Mouse (Mus musculus) megakaryocyte, embryonic 14.5 days (primary cell): ENCODE measurements around the gene Ube2j2.

Experiments used
- FLI1 ChIP-seq: IDR thresholded peaks from 2 replicates; pipeline ENCODE4 v1.6.1; 2012; ENCODE audit warnings: low read length, inconsistent platforms, mixed read lengths
- GATA1 ChIP-seq: IDR thresholded peaks from 3 replicates; pipeline ENCODE4 v1.6.1; 2012; ENCODE audit warnings: mixed read lengths, low read length, inconsistent platforms, borderline replicate concordance

GRCm38 (mm10) chr4:155964396-155964795 is 20.8 kb downstream of the Ube2j2 start:
- TF ChIP-seq FLI1 (no peak), GATA1 (no peak)
